Mouse (Mus musculus) myocyte (in vitro differentiated cells): ENCODE measurements at regions not wholly inside any gene's neighbourhood (a gene's known extent, or its start where the extent isn't known, plus 50 kb on each side); places are given as distances from the start of the nearest gene placed in this dataset.

Experiments used
- H3K27me3 ChIP-seq: one replicate; pipeline ENCODE4 v1.6.1; 2011; ENCODE audit not compliant: control insufficient read depth, insufficient read depth, insufficient read length
- H3K36me3 ChIP-seq: one replicate; pipeline ENCODE4 v1.6.1; 2011; ENCODE audit not compliant: control insufficient read depth, insufficient read depth
- H3K4me2 ChIP-seq: one replicate; pipeline ENCODE4 v1.6.1; 2011; ENCODE audit warnings: low read depth, control low read depth
- H3K4me3 ChIP-seq: one replicate; pipeline ENCODE4 v1.5.1; 2011; ENCODE audit warnings: mild to moderate bottlenecking, control low read depth, moderate library complexity
- H3K79me2 ChIP-seq: one replicate; pipeline ENCODE4 v1.6.1; 2011; ENCODE audit not compliant: control insufficient read depth, insufficient read depth
- H3ac ChIP-seq: one replicate; pipeline ENCODE4 v1.6.1; 2011; ENCODE audit not compliant: control insufficient read depth, insufficient read length
- CEBPB ChIP-seq: IDR thresholded peaks from 2 replicates; pipeline ENCODE4 v1.6.1; 2011; ENCODE audit warnings: mild to moderate bottlenecking, moderate library complexity; ENCODE audit not compliant: poor library complexity, insufficient read depth, severe bottlenecking
- E2F4 ChIP-seq: IDR thresholded peaks from one replicate; pipeline ENCODE4 v1.6.1; 2011; ENCODE audit warnings: mild to moderate bottlenecking, control low read depth, moderate library complexity; ENCODE audit not compliant: insufficient read depth
- MAX ChIP-seq: IDR thresholded peaks from one replicate; pipeline ENCODE4 v1.6.1; 2011; ENCODE audit warnings: low read depth, mild to moderate bottlenecking, control low read depth
- MYOD1 ChIP-seq, 3 experiments: IDR thresholded peaks; one replicate each; pipeline ENCODE4 v1.6.1; 2011; ENCODE audit warnings: control low read depth in 2 of 3, low read depth in 2 of 3, mild to moderate bottlenecking in 2 of 3, moderate library complexity in 1 of 3; ENCODE audit not compliant: insufficient read length in 2 of 3, control insufficient read depth in 1 of 3
- MYOG ChIP-seq, 3 experiments: IDR thresholded peaks; one replicate each; pipeline ENCODE4 v1.6.1; 2011; ENCODE audit warnings: control low read depth in 2 of 3, low read depth in 2 of 3, mild to moderate bottlenecking in 2 of 3; ENCODE audit not compliant: insufficient read length in 2 of 3, control insufficient read depth in 1 of 3, insufficient read depth in 1 of 3
- POLR2A ChIP-seq: IDR thresholded peaks from one replicate; pipeline ENCODE4 v1.6.1; 2011; ENCODE audit warnings: low read depth, mild to moderate bottlenecking, control low read depth, moderate library complexity; ENCODE audit not compliant: insufficient read length
- POLR2AphosphoS2 ChIP-seq: IDR thresholded peaks from one replicate; pipeline ENCODE4 v1.6.1; 2011; ENCODE audit warnings: low read depth, control low read depth; ENCODE audit not compliant: insufficient read length
- REST ChIP-seq: IDR thresholded peaks from one replicate; pipeline ENCODE4 v1.6.1; 2011; ENCODE audit warnings: mild to moderate bottlenecking, control low read depth, moderate library complexity; ENCODE audit not compliant: insufficient read depth, insufficient read length
- SRF ChIP-seq: IDR thresholded peaks from one replicate; pipeline ENCODE4 v1.6.1; 2011; ENCODE audit warnings: low read depth; ENCODE audit not compliant: control insufficient read depth, insufficient read length
- TCF12 ChIP-seq: IDR thresholded peaks from one replicate; pipeline ENCODE4 v1.6.1; 2011; ENCODE audit warnings: mild to moderate bottlenecking, control low read depth; ENCODE audit not compliant: poor library complexity, insufficient read depth, severe bottlenecking
- TCF3 ChIP-seq: IDR thresholded peaks from one replicate; pipeline ENCODE4 v1.6.1; 2011; ENCODE audit warnings: low read depth, control low read depth; ENCODE audit not compliant: insufficient read length
- USF1 ChIP-seq: IDR thresholded peaks from one replicate; pipeline ENCODE4 v1.6.1; 2011; ENCODE audit warnings: low read depth, mild to moderate bottlenecking, control low read depth, moderate library complexity

GRCm38 (mm10) chr19:59650611-59651329 is 192.6 kb downstream of the Emx2 start:
- Histone ChIP-seq H3ac (no peak overlapping the region), H3K4me2 (no peak overlapping the region), H3K79me2 (no peaks in the 10 kb centered on the region), H3K4me3 (no peak overlapping the region), H3K27me3 (no peaks in the 10 kb centered on the region), H3K36me3 (no peaks in the 10 kb centered on the region)
- no peak for TF ChIP-seq POLR2AphosphoS2
- no peak for TF ChIP-seq MAX
- TF ChIP-seq MYOG (IDR thresholded peaks at IDR 0.05; ENCODE audit: control insufficient read depth in 1 of 3, insufficient read depth in 1 of 3, insufficient read length in 2 of 3, low read depth in 2 of 3) = no peak
- no peak for TF ChIP-seq E2F4
- TF ChIP-seq TCF3 = no peak
- no peak for TF ChIP-seq REST
- TF ChIP-seq MYOD1 (IDR thresholded peaks at IDR 0.05; ENCODE audit: control insufficient read depth in 1 of 3, insufficient read length in 2 of 3, low read depth in 2 of 3) = no peak

DNA sequence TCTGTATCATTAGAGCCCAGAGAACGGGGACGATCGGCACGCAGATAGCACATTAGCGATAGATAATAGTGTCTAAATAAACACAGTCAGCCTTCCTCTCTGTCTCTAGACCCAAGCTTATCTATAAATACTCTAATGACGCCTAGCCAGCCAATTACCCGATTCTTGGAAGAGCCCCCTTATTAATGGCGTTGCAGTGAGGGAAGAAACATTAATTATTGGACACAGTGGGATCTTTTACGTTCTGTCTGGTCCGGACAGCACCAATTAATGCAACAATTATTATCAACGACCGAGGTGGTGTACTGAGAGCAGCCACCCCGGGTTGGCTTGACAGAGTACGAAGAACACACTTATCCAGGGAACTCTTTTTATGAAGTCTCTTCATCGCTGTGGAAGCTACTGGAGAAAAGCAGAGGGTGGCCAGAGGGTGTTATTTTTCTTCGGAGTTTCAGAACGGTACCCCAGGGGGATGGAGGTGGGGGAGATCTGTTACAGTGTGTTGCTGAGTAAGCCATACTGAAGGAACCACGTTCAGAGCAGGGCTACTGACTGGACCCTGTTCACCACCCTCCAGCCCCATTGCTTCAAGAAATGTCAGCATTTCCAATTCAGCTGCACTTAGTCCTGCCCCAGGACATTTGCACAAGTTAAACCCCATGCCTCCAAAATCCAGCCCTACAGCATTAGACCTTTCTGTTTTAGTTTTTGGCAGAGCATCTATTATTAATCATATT is 195.6 kb downstream of the Emx2 start:
- H3ac ChIP-seq = no peak overlapping the region

GRCm38 (mm10) chr19:59655321-59655720 is 197.1 kb downstream of the Emx2 start:
- TF ChIP-seq REST (no peak), POLR2AphosphoS2 (no peak), POLR2A (no peak), USF1 (no peak), TCF3 (no peak)
- H3K27me3 ChIP-seq = no peaks in the 10 kb centered on the region
- no peaks in the 10 kb centered on the region for H3K36me3 ChIP-seq
- H3ac ChIP-seq = no peak overlapping the region
- H3K4me3 ChIP-seq = no peak overlapping the region
- H3K79me2 ChIP-seq = no peaks in the 10 kb centered on the region
- no peak overlapping the region for H3K4me2 ChIP-seq

More for the DNA sequence above, 195.6 kb downstream of the Emx2 start:
- Histone ChIP-seq H3K79me2 (no peaks in the 10 kb centered on the region), H3K4me2 (no peak overlapping the region), H3K4me3 (no peak overlapping the region), H3K36me3 (no peaks in the 10 kb centered on the region), H3K27me3 (no peaks in the 10 kb centered on the region)
- no peak for TF ChIP-seq CEBPB

GRCm38 (mm10) chr19:59669793-59670192 is 211.6 kb downstream of the Emx2 start:
- no peak overlapping the region for H3ac ChIP-seq
- no peaks in the 10 kb centered on the region for H3K79me2 ChIP-seq
- no peaks in the 10 kb centered on the region for H3K27me3 ChIP-seq
- H3K36me3 ChIP-seq = no peaks in the 10 kb centered on the region
- no peak overlapping the region for H3K4me2 ChIP-seq
- H3K4me3 ChIP-seq = no peak overlapping the region
- no peak for TF ChIP-seq MYOG (IDR thresholded peaks at IDR 0.05; ENCODE audit: control insufficient read depth in 1 of 3, insufficient read depth in 1 of 3, insufficient read length in 2 of 3, low read depth in 2 of 3)
- TF ChIP-seq MAX = no peak
- TF ChIP-seq TCF3 = no peak

- H3ac ChIP-seq = no peak overlapping the region
- TF ChIP-seq MYOD1 (IDR thresholded peaks at IDR 0.05; ENCODE audit: control insufficient read depth in 1 of 3, insufficient read length in 2 of 3, low read depth in 2 of 3) (no peak), CEBPB (no peak), MAX (no peak), SRF (no peak), POLR2AphosphoS2 (no peak), REST (no peak)
- H3K4me2 ChIP-seq = no peak overlapping the region
- H3K27me3 ChIP-seq = no peaks in the 10 kb centered on the region
- no peaks in the 10 kb centered on the region for H3K79me2 ChIP-seq
- no peaks in the 10 kb centered on the region for H3K36me3 ChIP-seq
- no peak overlapping the region for H3K4me3 ChIP-seq
Measured at GRCm38 (mm10) chr19:59673537-59673936, 215.4 kb downstream of the Emx2 start.

GRCm38 (mm10) chr19:59679191-59679590 is 221.0 kb downstream of the Emx2 start:
- Histone ChIP-seq H3K36me3 (no peaks in the 10 kb centered on the region), H3K79me2 (no peaks in the 10 kb centered on the region), H3ac (no peak overlapping the region), H3K4me3 (no peak overlapping the region), H3K27me3 (no peaks in the 10 kb centered on the region), H3K4me2 (no peak overlapping the region)
- TF ChIP-seq USF1 (no peak), MYOG (IDR thresholded peaks at IDR 0.05; ENCODE audit: control insufficient read depth in 1 of 3, insufficient read depth in 1 of 3, insufficient read length in 2 of 3, low read depth in 2 of 3) (no peak), E2F4 (no peak), MAX (no peak), REST (no peak), MYOD1 (IDR thresholded peaks at IDR 0.05; ENCODE audit: control insufficient read depth in 1 of 3, insufficient read length in 2 of 3, low read depth in 2 of 3) (no peak), POLR2A (no peak), CEBPB (no peak), SRF (no peak), TCF12 (no peak), TCF3 (no peak), POLR2AphosphoS2 (no peak)
